Mouse (Mus musculus) spleen, adult 2 months (tissue): ENCODE measurements at regions not wholly inside any gene's neighbourhood (a gene's known extent, or its start where the extent isn't known, plus 50 kb on each side); places are given as distances from the start of the nearest gene placed in this dataset.

ENCODE experiments used
- DNase-seq, 2 experiments: peaks; one replicate each; pipeline versions ENCODE4 v3.0.0 to v3.0.0-alpha.2; 2012 to 2021; ENCODE audit warnings: low spot score in 2 of 2, low read depth in 1 of 2
- H3K27ac ChIP-seq: fragments of 200-500 bp; 2 replicates; pipeline ENCODE4 v1.5.1; 2012; ENCODE audit warnings: low read length, inconsistent platforms; ENCODE audit not compliant: insufficient read depth
- H3K27me3 ChIP-seq: fragments of 200-500 bp; 2 replicates; pipeline ENCODE4 v1.6.1; 2012; ENCODE audit warnings: mild to moderate bottlenecking, moderate library complexity, low read length, inconsistent platforms; ENCODE audit not compliant: control insufficient read depth, insufficient read depth
- H3K36me3 ChIP-seq: fragments of 200-500 bp; 2 replicates; pipeline ENCODE4 v1.6.1; 2012; ENCODE audit warnings: mild to moderate bottlenecking, low read length, inconsistent platforms; ENCODE audit not compliant: control insufficient read depth, insufficient read depth
- H3K4me1 ChIP-seq: fragments of 200-500 bp; 2 replicates; pipeline ENCODE4 v1.6.1; 2011; ENCODE audit warnings: inconsistent platforms; ENCODE audit not compliant: control insufficient read depth, insufficient read depth, insufficient read length
- H3K4me3 ChIP-seq: fragments of 200-500 bp; 2 replicates; pipeline ENCODE4 v1.5.1; 2011; ENCODE audit warnings: mild to moderate bottlenecking, inconsistent platforms; ENCODE audit not compliant: insufficient read depth, insufficient read length; ENCODE audit errors: extremely low read depth
- CTCF ChIP-seq: fragments of 200-500 bp; IDR thresholded peaks from 2 replicates; pipeline ENCODE4 v1.5.1; 2011; ENCODE audit warnings: mild to moderate bottlenecking, inconsistent platforms; ENCODE audit not compliant: insufficient read depth, insufficient read length, insufficient replicate concordance; ENCODE audit errors: extremely low read depth
- POLR2A ChIP-seq: fragments of 200-500 bp; IDR thresholded peaks from 2 replicates; pipeline ENCODE4 v1.6.1; 2011; ENCODE audit warnings: low read depth, low read length, inconsistent platforms
- WGBS: fragments of 180-500 bp; shearing (Covaris S2); methylation state at CpG from one replicate; pipeline ENCODE4 v1.1.7; 2018; 5-methylcytosine and 5-hydroxymethylcytosine counted together

- no peaks in the 10 kb centered on the region for H3K4me1 ChIP-seq
- no peak overlapping the region for H3K27ac ChIP-seq
- no peaks in the 10 kb centered on the region for H3K36me3 ChIP-seq
- no peaks in the 10 kb centered on the region for H3K27me3 ChIP-seq
- H3K4me3 ChIP-seq, result no peak overlapping the region
- no peak for TF ChIP-seq CTCF
- no peak for TF ChIP-seq POLR2A
- DNase-seq, result no peak
- WGBS, result 82% methylated on average over 16 of the region's 16 CpGs
These were observed 264.8 kb downstream of the Mtx2 start for GRCm38 (mm10) chr2:75090439-75090838.

- no peak for DNase-seq
- Histone ChIP-seq H3K4me1 (no peaks in the 10 kb centered on the region), H3K36me3 (no peaks in the 10 kb centered on the region), H3K27ac (no peak overlapping the region), H3K27me3 (no peaks in the 10 kb centered on the region), H3K4me3 (no peak overlapping the region)
- TF ChIP-seq POLR2A, result no peak
- no peak for TF ChIP-seq CTCF
- WGBS, result 54% methylated on average over 11 of the region's 11 CpGs
These were observed 275.9 kb downstream of the Mtx2 start for GRCm38 (mm10) chr2:75101501-75101900.

- no peaks in the 10 kb centered on the region for H3K4me1 ChIP-seq
- WGBS, result 84% methylated on average over 9 of the region's 9 CpGs
These were observed 287.1 kb downstream of the Mtx2 start for GRCm38 (mm10) chr2:75112751-75113150.

GRCm38 (mm10) chr2:75114375-75114774 is 288.8 kb downstream of the Mtx2 start:
- whole genome bisulfite sequencing, result 30% methylated on average over 6 of the region's 6 CpGs
- H3K27me3 ChIP-seq, result no peaks in the 10 kb centered on the region
- H3K36me3 ChIP-seq, result no peaks in the 10 kb centered on the region
- H3K27ac ChIP-seq, result no peak overlapping the region
- H3K4me1 ChIP-seq, result no peaks in the 10 kb centered on the region
- DNase-seq, result no peak
- TF ChIP-seq CTCF, result no peak
- TF ChIP-seq POLR2A, result no peak
- H3K4me3 ChIP-seq, result no peak overlapping the region

More at GRCm38 (mm10) chr2:75112751-75113150, 287.1 kb downstream of the Mtx2 start:
- no peak for DNase-seq
- Histone ChIP-seq H3K27me3 (no peaks in the 10 kb centered on the region), H3K4me3 (no peak overlapping the region), H3K27ac (no peak overlapping the region), H3K36me3 (no peaks in the 10 kb centered on the region)
- no peak for TF ChIP-seq CTCF
- TF ChIP-seq POLR2A, result no peak

GRCm38 (mm10) chr2:75118348-75118926 is 292.8 kb downstream of the Mtx2 start:
- 87% methylated on average over 8 of the region's 8 CpGs for WGBS
- Histone ChIP-seq H3K27me3 (no peaks in the 10 kb centered on the region), H3K36me3 (no peaks in the 10 kb centered on the region), H3K27ac (no peak overlapping the region), H3K4me3 (no peak overlapping the region), H3K4me1 (no peaks in the 10 kb centered on the region)
- no peak for TF ChIP-seq CTCF
- no peak for DNase-seq

- no peaks in the 10 kb centered on the region for H3K4me1 ChIP-seq
These were observed 294.0 kb downstream of the Mtx2 start for GRCm38 (mm10) chr2:75119599-75119998.

GRCm38 (mm10) chr2:75133298-75134080 is 307.9 kb downstream of the Mtx2 start:
- no peaks in the 10 kb centered on the region for H3K36me3 ChIP-seq
- peaks cover 7% of the 10 kb centered on the region for H3K27me3 ChIP-seq
- no peak overlapping the region for H3K27ac ChIP-seq
- TF ChIP-seq POLR2A (no peak), CTCF (no peak)
- no peaks in the 10 kb centered on the region; the same call in 1 of the 2 replicates for H3K4me1 ChIP-seq
- H3K4me3 ChIP-seq, result no peak overlapping the region
- 72% methylated on average over 10 of the region's 10 CpGs for WGBS
- no peak for DNase-seq

More at GRCm38 (mm10) chr2:75119599-75119998, 294.0 kb downstream of the Mtx2 start:
- Histone ChIP-seq H3K27ac (no peak overlapping the region), H3K4me3 (no peak overlapping the region), H3K27me3 (no peaks in the 10 kb centered on the region), H3K36me3 (no peaks in the 10 kb centered on the region)
- no peak for DNase-seq
- TF ChIP-seq CTCF (no peak), POLR2A (no peak)
- 92% methylated on average over 9 of the region's 9 CpGs for WGBS
